Mouse (Mus musculus) fat pad, adult 2 months (tissue): ENCODE results near the gene Pacs2.

ENCODE experiments used
- DNase-seq: peaks from one replicate; pipeline ENCODE4 v3.0.0-alpha.2; 2011; ENCODE audit warnings: low read depth, low spot score; ENCODE audit errors: extremely low read depth

The Pacs2 gene

DNA sequence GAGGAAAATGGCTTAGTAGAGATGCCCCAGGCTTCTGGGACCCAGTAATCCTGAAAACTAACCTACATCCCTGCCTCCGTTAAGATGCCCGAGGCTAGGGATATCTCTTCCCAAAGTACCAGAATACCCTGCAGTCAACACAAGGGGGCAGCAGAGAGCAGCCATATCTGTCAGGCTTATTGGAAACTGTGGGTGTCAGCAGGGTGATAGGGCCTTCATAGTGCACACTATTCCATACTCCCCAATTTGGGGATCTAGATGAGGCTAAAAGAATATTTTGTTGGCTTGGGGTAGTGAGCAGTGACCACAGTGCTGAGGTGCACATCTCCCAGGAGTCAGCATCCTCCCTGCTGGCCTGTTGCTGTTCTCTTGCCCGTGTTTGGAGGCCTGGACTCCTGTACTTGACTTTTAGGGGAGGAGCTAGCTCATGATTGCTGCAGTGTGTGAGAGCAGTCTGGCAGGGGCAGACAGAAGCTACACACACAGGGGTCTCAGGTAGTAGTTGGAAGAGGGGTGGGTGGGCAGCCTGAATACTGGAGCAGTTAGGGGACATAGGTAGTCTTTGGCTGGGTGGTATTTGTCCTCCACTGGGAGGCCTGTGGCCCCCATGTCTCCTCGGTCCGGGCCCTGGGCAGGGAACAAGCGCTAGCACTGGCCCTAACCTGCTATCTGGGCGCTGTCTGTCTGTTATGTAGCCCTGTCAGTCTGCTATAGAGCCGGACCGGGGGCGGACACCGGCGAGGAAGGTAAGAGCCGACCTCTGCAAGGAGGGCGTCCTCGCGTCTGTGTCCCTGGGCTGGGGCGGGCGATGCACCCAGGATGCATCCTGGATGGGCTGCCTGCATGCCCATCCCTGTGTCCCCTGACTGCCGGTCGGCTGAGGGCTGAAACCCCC is 105.5 kb downstream of the Pacs2 start:
- DNase-seq: no peak
